Mouse (Mus musculus): ENCODE data around the gene Grk5. TPM values are rescaled to one million over a fixed set of nuclear protein-coding genes. Genes with fewer than 3 reads are reported as not detected.

Grk5 gene
- total RNA-seq, 2 experiments from 2014 or later: 6.8 to 9.7 TPM

GRCm38 (mm10) chr19:60979581-60979980, 90.0 kb downstream of the Grk5 start:
- no peak for DNase-seq

GRCm38 (mm10) chr19:60981391-60981790, 91.8 kb downstream of the Grk5 start:
- DNase-seq: no peak

- no peak for DNase-seq
Observed at GRCm38 (mm10) chr19:60981894-60982293, 92.3 kb downstream of the Grk5 start.

DNA sequence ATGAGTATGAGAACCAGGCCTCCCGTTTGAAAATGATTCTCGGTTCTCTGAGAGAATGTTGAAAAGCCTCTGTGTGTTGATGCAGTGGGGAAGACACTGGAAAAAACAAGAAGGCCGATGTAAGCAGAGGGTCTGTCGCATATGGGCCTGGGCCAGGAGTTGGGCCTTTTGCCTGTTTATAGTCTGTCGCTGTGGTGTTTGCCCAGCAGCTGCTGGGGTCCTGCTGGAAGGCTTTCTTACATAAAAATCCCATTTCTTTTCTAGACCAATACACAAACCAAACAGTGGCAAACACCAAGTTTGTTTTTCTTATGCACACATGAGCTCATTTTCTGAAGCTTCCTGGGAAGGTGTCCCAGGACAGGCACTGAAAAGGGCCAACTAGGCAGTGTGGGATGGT, 100.2 kb downstream of the Grk5 start:
- no peak for DNase-seq

DNA sequence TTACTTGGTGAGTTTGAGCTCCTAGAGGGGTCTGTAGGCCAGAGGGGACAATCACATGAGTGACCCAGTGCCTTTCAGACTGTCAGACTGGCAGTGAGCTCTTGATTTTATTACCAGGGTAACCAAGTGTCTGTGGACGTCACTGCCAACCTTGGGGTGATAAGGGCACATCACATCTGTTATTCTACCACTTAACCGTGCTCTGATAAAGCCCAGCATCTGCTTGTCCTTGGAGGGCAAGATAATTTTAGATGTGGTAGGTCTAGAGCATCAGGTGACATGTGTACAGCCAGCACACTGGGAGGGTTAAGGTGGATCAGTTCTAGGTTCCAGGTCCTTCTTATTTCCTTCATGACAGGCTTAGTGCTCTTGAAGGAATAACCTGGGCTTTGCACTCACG, 104.7 kb downstream of the Grk5 start:
- DNase-seq: no peak

DNA sequence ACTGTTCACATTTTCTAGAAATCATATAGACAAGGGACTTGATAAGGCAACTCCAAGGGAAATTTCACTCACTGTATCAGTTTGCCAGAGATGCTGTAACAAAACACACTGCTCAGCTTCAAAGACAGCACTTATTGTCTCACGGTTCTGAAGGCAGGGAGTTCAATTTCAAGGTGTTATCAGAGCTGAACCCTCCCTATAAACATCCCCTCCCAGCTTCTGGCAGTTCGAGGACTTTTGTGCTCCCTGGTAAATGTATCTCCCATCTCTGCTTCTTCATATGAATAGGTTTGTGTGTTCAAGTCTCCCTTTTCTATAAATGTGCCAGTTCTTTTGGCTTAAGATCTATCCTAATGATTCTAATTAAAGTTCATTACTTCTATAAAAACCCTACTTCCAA, 105.3 kb downstream of the Grk5 start:
- no peak for DNase-seq

GRCm38 (mm10) chr19:60997784-60998183, 108.2 kb downstream of the Grk5 start:
- DNase-seq: no peak

DNA sequence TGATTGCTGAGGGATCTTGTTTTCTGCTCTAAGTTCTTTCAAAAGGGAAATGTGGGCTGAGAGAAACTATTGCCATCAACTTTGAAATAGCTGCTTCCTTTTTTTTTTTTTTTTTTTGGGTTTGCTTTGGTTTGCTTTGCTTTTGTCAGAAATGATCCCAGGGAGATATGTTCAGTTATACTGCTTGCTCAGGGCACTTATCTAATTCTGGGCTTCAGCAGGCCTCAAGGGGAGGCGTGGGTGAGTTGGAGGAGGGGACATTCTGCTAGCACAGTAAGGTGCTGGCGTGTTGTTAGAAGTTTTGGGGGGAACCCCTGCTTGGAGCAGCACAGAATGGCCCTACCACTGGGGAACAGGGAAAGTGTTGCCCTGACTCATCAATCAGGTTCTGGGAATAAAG, 110.1 kb downstream of the Grk5 start:
- DNase-seq: no peak

DNA sequence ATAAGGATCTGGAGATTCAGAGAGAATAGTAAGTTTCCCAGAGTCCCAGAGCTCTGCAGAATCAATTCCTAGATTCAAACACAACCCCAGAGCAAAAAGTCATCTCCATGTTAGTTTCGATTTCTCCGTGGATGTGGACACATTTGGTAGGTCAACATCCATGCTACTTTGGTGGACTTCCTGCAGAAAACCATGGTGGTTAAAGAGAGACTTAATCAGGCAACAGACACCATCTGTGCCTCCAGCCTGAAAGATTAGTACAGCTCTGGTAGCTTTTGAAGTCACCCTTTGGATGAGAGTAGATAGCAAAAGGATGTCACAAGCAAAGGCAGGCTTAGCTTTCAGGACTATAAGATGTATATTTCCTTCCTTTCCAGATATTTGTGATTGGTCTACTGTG, 111.4 kb downstream of the Grk5 start:
- no peak for DNase-seq

- no peak for DNase-seq
Observed at GRCm38 (mm10) chr19:61009266-61009665, 119.7 kb downstream of the Grk5 start.

- DNase-seq: no peak
Observed at GRCm38 (mm10) chr19:61017477-61018266, 128.1 kb downstream of the Grk5 start.

DNA sequence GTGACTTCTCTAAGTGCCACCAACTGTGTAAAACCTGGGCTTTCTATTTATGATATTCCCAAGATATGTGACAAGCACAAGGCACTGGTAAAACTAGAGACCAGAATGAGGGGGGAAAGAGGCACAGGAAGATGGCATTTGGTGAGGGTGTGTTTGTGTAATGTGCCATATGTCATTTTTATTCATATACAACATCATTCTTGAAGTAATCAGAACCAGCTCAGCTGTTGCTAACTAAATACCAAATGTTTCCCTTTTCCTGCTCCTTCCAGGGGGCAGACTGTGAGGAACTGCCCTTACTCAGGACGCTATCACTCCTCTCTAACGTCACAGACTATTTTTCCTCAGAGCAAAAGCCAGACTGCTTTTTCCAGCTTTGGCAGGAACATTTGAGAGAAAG, 132.0 kb downstream of the Grk5 start:
- no peak for DNase-seq

DNA sequence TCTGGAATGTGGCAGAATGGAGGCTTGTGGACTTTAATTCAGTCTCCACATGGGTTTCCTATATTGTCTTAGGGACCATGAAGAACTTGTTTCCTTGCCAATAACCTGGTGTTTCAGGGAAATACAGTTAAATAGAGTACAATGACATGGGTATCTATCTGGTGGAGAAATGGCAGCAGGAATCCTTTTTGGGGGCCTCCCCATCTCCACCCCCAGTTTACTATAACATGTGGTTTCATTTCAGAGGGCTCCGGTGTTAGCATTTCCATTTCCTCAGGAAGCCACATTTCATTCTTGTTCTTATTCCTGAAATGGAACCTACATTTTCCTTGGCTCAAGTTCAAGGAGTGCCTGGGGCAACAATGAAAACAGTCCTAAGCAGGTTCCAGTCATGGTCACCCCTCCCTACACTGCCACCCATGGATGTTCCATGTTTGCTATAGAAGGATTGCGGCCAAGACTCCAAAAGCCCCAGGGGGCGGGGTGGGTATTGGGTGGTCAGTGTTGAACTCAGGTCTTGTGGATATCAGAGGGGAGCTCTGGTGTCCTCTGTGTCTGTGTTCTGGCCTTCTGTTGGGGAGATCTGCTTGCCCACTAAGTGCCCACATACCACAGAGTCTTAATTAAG, 132.5 kb downstream of the Grk5 start:
- no peak for DNase-seq

DNA sequence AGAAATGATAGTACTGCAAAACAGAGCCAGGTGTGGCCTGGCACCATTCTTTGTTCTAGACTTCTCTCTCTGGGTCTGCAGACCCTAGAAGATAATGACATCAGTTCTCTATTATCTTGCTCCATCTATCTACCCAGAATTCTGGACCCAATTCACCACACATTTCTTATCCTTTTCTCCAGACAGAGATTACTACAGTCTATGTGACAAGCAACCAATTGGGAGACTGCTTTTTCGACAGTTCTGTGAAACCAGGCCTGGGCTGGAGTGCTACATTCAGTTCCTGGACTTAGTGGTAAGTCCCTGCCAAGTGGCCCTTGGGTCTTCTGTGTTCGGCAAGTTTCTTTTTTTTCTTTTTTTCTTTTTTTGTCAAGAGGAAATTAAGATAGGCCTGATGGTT, 142.0 kb downstream of the Grk5 start:
- DNase-seq: no peak

DNA sequence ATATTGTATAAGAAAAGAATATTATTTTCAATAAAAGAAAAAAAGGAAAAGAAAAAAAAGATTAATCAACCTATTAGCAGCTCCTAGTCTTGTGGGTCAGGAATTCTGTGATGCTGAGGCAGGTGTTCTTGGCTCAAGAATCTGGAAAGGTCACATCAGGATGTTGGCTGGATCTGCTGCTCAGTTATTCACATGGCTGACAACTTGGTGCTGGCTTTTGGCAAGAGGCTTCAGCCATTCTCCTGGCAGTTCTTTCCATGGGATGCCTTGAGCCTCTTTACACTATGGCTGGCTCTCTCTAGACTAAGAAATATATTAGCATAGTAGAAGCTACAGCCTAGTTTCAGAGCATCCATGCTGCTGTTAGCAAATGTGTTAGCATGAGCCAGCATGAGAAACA, 149.6 kb downstream of the Grk5 start:
- DNase-seq: no peak

DNA sequence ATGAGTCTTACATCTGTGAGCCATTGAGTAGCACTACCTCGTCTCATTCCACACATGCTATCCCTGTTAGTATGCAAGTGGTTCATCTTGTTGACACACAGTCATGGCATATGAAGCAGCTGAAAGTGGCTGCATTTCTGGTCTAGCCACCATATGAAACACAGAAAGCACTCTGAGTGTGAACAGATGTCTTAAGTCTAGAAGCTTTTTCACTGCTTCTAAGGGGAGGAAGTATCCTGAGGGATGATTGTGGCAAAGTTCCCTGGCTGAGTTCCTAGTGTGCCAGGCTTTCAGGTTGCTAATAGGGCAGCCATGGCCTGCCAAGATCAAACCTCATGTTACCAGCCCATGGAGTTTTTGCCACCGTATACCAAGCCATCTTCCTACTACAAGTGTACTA, 159.1 kb downstream of the Grk5 start:
- no peak for DNase-seq

DNA sequence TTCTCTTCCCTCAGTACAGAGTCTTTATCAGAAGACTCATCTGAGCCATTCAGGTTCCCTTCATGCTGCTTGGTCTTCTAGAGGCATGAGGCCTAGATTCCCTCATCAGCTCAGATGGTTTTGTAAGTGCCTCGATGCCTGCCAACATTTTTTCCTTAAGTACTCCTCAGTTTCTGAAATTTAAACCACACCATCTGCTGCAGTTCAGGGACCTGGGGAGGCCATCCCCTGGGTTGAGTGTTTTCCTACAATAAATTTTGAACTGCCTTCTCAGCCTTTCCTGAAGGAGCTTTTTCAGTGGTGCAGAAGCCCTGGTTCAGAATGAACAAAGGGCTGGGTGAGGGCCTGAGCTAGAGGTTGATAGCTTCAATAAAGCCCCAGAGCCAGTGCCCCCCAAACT, 159.9 kb downstream of the Grk5 start:
- DNase-seq: peak; percentile 6

DNA sequence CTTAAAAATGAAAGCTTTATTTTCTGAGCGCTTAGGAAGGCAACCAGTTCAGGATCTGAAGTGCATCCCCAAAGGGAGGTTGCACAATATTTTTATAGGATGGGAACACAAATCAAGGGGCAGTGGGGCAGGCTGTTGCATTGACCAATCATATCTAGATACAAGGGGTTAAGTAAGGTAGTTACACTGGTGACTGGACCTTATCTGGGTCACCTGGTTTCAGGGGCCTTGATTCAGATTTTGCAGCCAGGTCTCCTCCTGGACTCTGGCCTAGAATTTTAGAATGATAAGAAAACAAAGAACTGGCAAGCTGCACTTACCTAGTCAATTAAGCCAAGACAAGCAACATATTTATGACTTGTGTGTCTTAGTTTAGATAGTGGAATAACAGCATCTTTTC, 161.6 kb downstream of the Grk5 start:
- no peak for DNase-seq

DNA sequence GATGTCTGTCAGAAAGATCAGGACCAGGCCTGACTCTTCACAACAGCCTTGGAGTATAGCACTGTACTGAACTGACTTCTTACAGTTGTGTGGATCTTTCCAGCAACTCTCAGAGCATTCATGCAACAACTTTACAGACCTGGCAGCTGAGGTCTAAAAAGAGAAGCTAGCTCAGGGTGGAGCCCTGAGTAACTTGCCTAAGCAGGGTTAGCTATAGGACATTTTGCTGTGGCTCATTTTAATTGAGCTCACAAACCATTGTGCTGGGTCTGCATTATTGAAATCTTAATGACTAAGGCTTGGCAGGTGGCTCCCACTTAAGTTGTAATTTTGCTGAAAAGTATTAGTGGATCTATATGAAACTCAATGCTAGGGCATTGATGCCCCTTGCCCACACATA, 162.5 kb downstream of the Grk5 start:
- no peak for DNase-seq

DNA sequence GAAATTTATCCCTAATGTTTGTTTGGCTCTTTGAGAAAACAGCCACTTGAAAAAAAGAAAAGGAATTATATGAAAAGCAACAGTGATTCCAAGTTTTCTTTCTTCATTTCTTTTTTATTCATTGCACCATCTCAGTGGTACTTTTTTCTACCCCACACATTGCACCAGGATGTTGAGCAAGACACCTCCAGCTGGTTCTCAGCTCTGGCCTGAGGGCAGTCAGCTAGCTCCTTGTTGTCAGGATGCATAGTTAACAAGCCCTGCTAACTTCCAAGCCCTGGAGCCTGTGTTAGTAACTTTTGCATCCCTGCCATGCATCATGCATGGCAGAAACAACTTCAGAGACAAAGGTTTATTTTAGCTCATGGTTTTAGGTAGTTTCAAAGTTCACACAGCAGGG, 163.2 kb downstream of the Grk5 start:
- no peak for DNase-seq

DNA sequence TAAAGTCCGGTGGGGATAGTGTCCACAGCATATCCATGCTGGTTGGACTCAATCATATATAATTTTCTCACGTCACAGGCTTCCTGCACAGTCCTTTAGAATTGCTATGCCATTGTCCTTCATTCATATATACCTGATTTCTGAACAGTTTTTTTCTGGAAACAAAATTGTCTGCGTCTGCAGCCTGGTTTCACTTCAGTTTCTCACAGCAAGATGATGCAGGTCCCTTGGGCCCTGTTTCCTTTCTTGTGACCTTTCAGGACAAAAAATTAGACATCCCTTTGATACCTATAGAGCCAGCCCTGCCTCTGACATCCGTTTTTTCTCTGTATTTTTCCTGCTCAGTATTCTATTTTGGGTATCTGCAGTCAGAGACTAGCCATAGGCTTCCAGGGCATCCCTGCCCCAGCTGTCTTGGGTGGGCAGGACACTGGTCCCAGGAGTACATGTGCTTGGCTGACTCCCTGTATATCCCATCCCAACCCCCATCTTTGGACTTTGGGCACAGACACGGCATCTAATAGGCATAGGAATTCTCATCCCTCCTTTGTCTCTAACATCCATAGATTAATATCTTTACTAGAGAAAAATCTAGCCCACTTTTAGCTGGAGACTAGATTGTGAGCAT, 167.3 kb downstream of the Grk5 start:
- no peak for DNase-seq

DNA sequence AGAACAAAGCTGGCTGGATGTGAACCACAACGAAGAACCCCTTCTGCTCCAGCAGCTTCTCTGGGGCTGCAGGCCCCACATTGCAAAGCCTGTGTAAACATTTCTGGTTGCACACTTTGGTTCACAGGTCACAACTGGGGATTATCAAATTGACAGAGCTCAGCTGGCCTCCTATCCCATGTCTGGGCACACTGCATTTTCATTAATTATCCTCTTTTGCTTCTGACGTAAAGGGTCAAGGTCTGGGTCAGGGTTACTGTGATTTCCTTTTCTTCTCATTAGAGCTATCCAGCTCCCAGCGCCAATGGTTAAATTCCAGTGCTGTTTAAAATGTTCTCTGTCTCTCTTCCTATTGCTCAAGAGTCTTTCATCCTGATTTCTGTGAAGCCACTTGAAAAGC, 168.0 kb downstream of the Grk5 start:
- DNase-seq: no peak

GRCm38 (mm10) chr19:61064386-61064785, 174.8 kb downstream of the Grk5 start:
- DNase-seq: no peak

GRCm38 (mm10) chr19:61065011-61065410, 175.5 kb downstream of the Grk5 start:
- DNase-seq: no peak

Measured in gastrocnemius, postnatal 10 days (tissue).